ENCODE assay signal across 8 mouse cellular contexts in the genomic region with DNA sequence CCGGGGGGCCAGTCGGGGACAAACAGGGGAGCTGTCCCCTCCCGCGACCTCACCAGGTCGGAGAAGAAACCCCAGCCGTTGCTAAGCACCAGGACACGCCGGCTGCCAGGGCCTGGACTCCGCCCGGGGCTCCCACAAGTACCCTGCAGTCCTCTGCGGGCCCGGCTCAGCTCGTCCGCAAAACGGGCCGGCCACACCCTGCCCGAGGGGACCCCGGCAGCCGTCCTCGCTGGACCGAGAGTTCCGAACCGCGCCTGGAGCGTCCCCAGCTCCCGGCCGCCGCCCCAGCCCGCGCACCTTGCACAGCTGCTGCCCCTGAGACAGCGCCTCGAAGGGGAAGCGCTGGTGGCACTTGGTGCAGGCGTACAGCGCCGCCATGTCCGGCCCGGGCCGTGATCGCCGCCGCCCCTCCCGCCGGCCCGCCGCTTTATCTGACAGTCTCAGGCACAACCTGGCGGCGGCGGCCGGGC. TPM values are rescaled to one million over a fixed set of nuclear protein-coding genes. Genes with fewer than 3 reads are reported as not detected.
DNase-seq lines count a peak whose midpoint lies in the region; ATAC-seq and TF ChIP-seq lines count a peak whose summit lies in the region.

No protein-coding gene starts in this region.

- H3K27ac ChIP-seq in gastrocnemius, adult 2 months: peak overlapping the region; percentile 100
- peak overlapping the region; percentile 86 for H3K27ac ChIP-seq in heart, embryonic 16.5 days (ENCODE audit: low read length)
- H3K27ac ChIP-seq in liver, embryonic 14.5 days: peak overlapping the region; percentile 91
- H3K27ac ChIP-seq in neural tube, embryonic 12.5 days: peak overlapping the region; percentile 70

- peak overlapping the region; percentile 97 for H3K9ac ChIP-seq in heart, embryonic 16.5 days (ENCODE audit: low read length)
- peak overlapping the region; percentile 89 for H3K9ac ChIP-seq in liver, embryonic 14.5 days (replicated peaks)
- peak overlapping the region; percentile 91 for H3K9ac ChIP-seq in neural tube, embryonic 12.5 days

- intact Hi-C loops in gastrocnemius, adult 2 months (cut with DNase I): loop anchor here (5.0 to 10.0 kb wide), 3 partner anchors 40 to 377 kb away; a partner anchor contains a TSS

- 1% methylated on average over 50 of the region's 50 CpGs for WGBS in heart, embryonic 16.5 days
- under 1% methylated on average over 50 of the region's 50 CpGs for WGBS in liver, embryonic 14.5 days (ENCODE audit: insufficient replicate concordance)
- under 1% methylated on average over 50 of the region's 50 CpGs for WGBS in neural tube, embryonic 12.5 days

- H3K4me2 ChIP-seq in heart, embryonic 16.5 days (ENCODE audit: low read depth, low read length): peak overlapping the region; percentile 86
- H3K4me2 ChIP-seq in liver, embryonic 14.5 days (ENCODE audit: low read depth): peak overlapping the region; percentile 68
- H3K4me2 ChIP-seq in neural tube, embryonic 12.5 days (replicated peaks): peak overlapping the region; percentile 77

- no peaks in the 10 kb centered on the region for H3K27me3 ChIP-seq in heart, embryonic 16.5 days (ENCODE audit: control insufficient read depth, insufficient read depth, low read length)
- H3K27me3 ChIP-seq in liver, embryonic 14.5 days (ENCODE audit: control insufficient read depth, insufficient read depth, low read length): no peaks in the 10 kb centered on the region
- H3K27me3 ChIP-seq in neural tube, embryonic 12.5 days (replicated peaks): no peaks in the 10 kb centered on the region

- H3K4me1 ChIP-seq in heart, embryonic 16.5 days (ENCODE audit: control insufficient read depth, insufficient read depth, low read length): peaks cover 7% of the 10 kb centered on the region
- H3K4me1 ChIP-seq in liver, embryonic 14.5 days (replicated peaks; ENCODE audit: control insufficient read depth in 2 of 2, insufficient read depth in 2 of 2, low read length in 1 of 2): peaks cover 14 to 19% of the 10 kb centered on the region in 2 experiments
- peaks cover 6% of the 10 kb centered on the region for H3K4me1 ChIP-seq in neural tube, embryonic 12.5 days

- H3K36me3 ChIP-seq in heart, embryonic 16.5 days (ENCODE audit: control insufficient read depth, insufficient read depth): peaks cover 5% of the 10 kb centered on the region
- peaks cover 4% of the 10 kb centered on the region; the same call in 1 of the 2 replicates for H3K36me3 ChIP-seq in liver, embryonic 14.5 days (replicated peaks; ENCODE audit: control insufficient read depth, insufficient read depth, low read depth)
- H3K36me3 ChIP-seq in neural tube, embryonic 12.5 days: peaks cover 16% of the 10 kb centered on the region

- no peaks in the 10 kb centered on the region for H3K9me3 ChIP-seq in heart, embryonic 16.5 days (replicated peaks; ENCODE audit: control insufficient read depth, low read length)
- H3K9me3 ChIP-seq in liver, embryonic 14.5 days (ENCODE audit: control insufficient read depth, low read length): no peaks in the 10 kb centered on the region
- no peaks in the 10 kb centered on the region for H3K9me3 ChIP-seq in neural tube, embryonic 12.5 days

- peak overlapping the region; percentile 94 for H3K4me3 ChIP-seq in gastrocnemius, adult 2 months
- H3K4me3 ChIP-seq in heart, embryonic 16.5 days (ENCODE audit: low read length): peak overlapping the region; percentile 100
- H3K4me3 ChIP-seq in liver, embryonic 14.5 days (ENCODE audit: insufficient read depth in 1 of 2, low read depth in 2 of 2, low read length in 2 of 2): peak overlapping the region; percentile 76 to 83
- peak overlapping the region; percentile 93 for H3K4me3 ChIP-seq in neural tube, embryonic 12.5 days

- no peak for TF ChIP-seq EP300 in liver, embryonic 14.5 days (IDR thresholded peaks at IDR 0.05; ENCODE audit: low read depth)

- no peak; the same call in 1 of the 2 replicates for TF ChIP-seq CTCF in gastrocnemius, adult 2 months (IDR thresholded peaks at IDR 0.05)
- TF ChIP-seq CTCF in liver, embryonic 14.5 days (IDR thresholded peaks at IDR 0.05; ENCODE audit: low read depth): no peak

- no peak for DNase-seq in gastrocnemius, adult 2 months
- no peak for DNase-seq in gastrocnemius, postnatal 10 days
- peak; percentile 52 for DNase-seq in 416B (ENCODE audit: low read depth)
- peak; percentile 52 for DNase-seq in embryo, embryonic 10.5 days (ENCODE audit: low spot score)
- DNase-seq in liver, embryonic 14.5 days (ENCODE audit: low read depth in 3 of 3, low spot score in 3 of 3): peak in 1 of 3 experiments; percentile 44
- DNase-seq in cerebellum, postnatal 4 days (ENCODE audit: low spot score in 2 of 2): no peak

- peak; percentile 23 for ATAC-seq in heart, embryonic 16.5 days (replicated peaks; ENCODE audit: extremely low read depth, insufficient read depth, low FRiP score)
- peak; percentile 64 for ATAC-seq in liver, embryonic 14.5 days (ENCODE audit: insufficient read depth)
- ATAC-seq in neural tube, embryonic 12.5 days (ENCODE audit: low FRiP score, low read depth): peak; percentile 71

RNA-seq across cellular contexts. Expression of a gene that starts 0.3 kb away (rescaled TPM):
- total RNA-seq in gastrocnemius, adult 2 months (2021): 10 to 100 TPM; 23.5 to 29.9 TPM
- total RNA-seq in gastrocnemius, postnatal 10 days (2021): 10 to 100 TPM; 24.6 to 27.4 TPM
- polyA plus RNA-seq in heart, embryonic 16.5 days (2015; fragmentation: Nextera tagmentation; extraction: Ambion mirVana): 41.5 and 46.2 TPM in 2 replicates
- polyA plus RNA-seq in liver, embryonic 14.5 days (2012; rRNA removed): 4.4 and 7.4 TPM in 2 replicates
- 24.8 and 26.5 TPM in 2 replicates for polyA plus RNA-seq in liver, embryonic 14.5 days (2014; fragmentation: Nextera tagmentation; extraction: Ambion mirVana)
- polyA plus RNA-seq in neural tube, embryonic 12.5 days (2016; fragmentation: Nextera tagmentation; extraction: Ambion mirVana): 27.3 and 29.6 TPM in 2 replicates

RNA-seq across cellular contexts. Expression of a gene that starts 37.8 kb away (rescaled TPM):
- 10 to 100 TPM; 24.1 to 25.7 TPM for total RNA-seq in gastrocnemius, adult 2 months (2021)
- 10 to 100 TPM; 28.5 to 32.9 TPM for total RNA-seq in gastrocnemius, postnatal 10 days (2021)
- polyA plus RNA-seq in heart, embryonic 16.5 days (2015; fragmentation: Nextera tagmentation; extraction: Ambion mirVana): 53.5 and 56.9 TPM in 2 replicates
- 10.0 and 12.9 TPM in 2 replicates for polyA plus RNA-seq in liver, embryonic 14.5 days (2012; rRNA removed)
- polyA plus RNA-seq in liver, embryonic 14.5 days (2014; fragmentation: Nextera tagmentation; extraction: Ambion mirVana): 16.7 and 16.9 TPM in 2 replicates
- 108 and 110 TPM in 2 replicates for polyA plus RNA-seq in neural tube, embryonic 12.5 days (2016; fragmentation: Nextera tagmentation; extraction: Ambion mirVana)

RNA-seq across cellular contexts. Expression of a gene that starts 51.8 kb away (rescaled TPM):
- under 1 TPM in 1 of 2 experiments, not detected in 1; 0.06 TPM for total RNA-seq in gastrocnemius, adult 2 months (2021)
- total RNA-seq in gastrocnemius, postnatal 10 days (2021): under 1 TPM; 0.09 to 0.54 TPM
- 0.70 and 1.4 TPM in 2 replicates for polyA plus RNA-seq in heart, embryonic 16.5 days (2015; fragmentation: Nextera tagmentation; extraction: Ambion mirVana)
- 0.79 and 1.0 TPM in 2 replicates for polyA plus RNA-seq in liver, embryonic 14.5 days (2012; rRNA removed)
- polyA plus RNA-seq in liver, embryonic 14.5 days (2014; fragmentation: Nextera tagmentation; extraction: Ambion mirVana): 0.57 and 0.75 TPM in 2 replicates
- polyA plus RNA-seq in neural tube, embryonic 12.5 days (2016; fragmentation: Nextera tagmentation; extraction: Ambion mirVana): 0.22 and 0.28 TPM in 2 replicates

Comparison
In these comparisons a context has a peak if more than half of its experiments do, and no peak if none do; other contexts are left out.
1. DNase-seq: peak in 416B (single experiment) and embryo, embryonic 10.5 days (single experiment); none in gastrocnemius, adult 2 months (single experiment), gastrocnemius, postnatal 10 days (single experiment) and cerebellum, postnatal 4 days (0 of 2).
2. Peak in every context shown above with its lines, with median percentiles within 50 percentile points of each other: H3K27ac ChIP-seq, H3K4me3 ChIP-seq, ATAC-seq, H3K4me2 ChIP-seq and H3K9ac ChIP-seq.